Mouse (Mus musculus): ENCODE results near the gene Zcrb1. TPM values are rescaled to one million over a fixed set of nuclear protein-coding genes. Genes with fewer than 3 reads are reported as not detected.
"Not testable (repeated sequence)": the region's sequence is repeated elsewhere in the genome, so short reads cannot be mapped to it uniquely, and the experiment has no call there.

The Zcrb1 gene
- polyA plus RNA-seq, 1 experiment from 2014 or later = 118 TPM

DNA sequence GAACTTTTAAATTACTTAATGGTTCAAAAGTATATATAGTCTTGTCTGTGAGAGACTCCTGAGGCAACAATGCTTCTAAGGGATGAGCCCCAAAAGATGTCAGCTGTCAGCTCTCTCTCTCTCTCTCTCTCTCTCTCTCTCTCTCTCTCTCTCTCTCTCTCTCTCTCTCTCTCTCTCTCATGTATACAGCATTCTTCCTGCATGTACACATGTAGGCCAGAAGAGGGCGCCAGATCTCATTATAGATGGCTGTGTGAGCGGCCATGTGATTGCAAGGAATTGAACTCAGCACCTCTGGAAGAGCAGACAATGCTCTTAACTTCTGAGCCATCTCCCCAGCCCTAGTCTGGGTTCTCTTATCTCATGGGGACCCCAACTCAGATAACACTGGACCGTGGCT is 19.0 kb downstream of the Zcrb1 start:
- H3K36me3 ChIP-seq (ENCODE audit: insufficient read depth, low read length) = no peaks in the 10 kb centered on the region

DNA sequence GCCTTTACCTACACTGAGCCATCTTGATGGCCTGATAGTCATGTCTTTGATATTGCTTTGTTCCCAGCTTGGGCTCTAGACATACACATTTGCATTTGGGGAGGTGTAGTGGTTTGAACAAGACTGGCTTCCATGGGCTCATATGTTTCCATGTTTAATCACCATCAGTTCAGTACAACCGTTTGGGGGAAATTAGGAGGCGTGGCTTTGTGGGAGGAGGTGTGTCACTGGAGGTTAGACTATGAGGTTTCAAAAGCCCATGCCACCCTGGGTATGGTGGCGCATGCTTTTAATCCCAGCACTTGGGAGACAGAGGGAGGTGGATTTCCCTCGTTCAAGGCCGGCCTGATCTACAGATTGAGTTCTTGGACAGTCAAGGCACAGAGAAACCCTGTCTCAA is 22.4 kb downstream of the Zcrb1 start:
- Histone ChIP-seq H3K4me1 (ENCODE audit: insufficient read depth, low read depth, low read length) (no peaks in the 10 kb centered on the region), H3K9me3 (ENCODE audit: low read length) (no peaks in the 10 kb centered on the region), H3K36me3 (ENCODE audit: insufficient read depth, low read length) (no peaks in the 10 kb centered on the region), H3K27ac (ENCODE audit: low read length) (no peak overlapping the region), H3K9ac (replicated peaks; ENCODE audit: low read depth) (no peak overlapping the region), H3K27me3 (replicated peaks; ENCODE audit: insufficient read depth, low read length) (no peaks in the 10 kb centered on the region), H3K4me2 (replicated peaks; ENCODE audit: low read depth, low read length) (no peak overlapping the region), H3K4me3 (ENCODE audit: low read depth, low read length) (no peak overlapping the region)
- ATAC-seq = no peak
- WGBS = 84% methylated on average over 5 of the region's 5 CpGs
- no peak for DNase-seq (ENCODE audit: low spot score)
- TF ChIP-seq EP300 (IDR thresholded peaks at IDR 0.05) (no peak), CTCF (IDR thresholded peaks at IDR 0.05) (no peak)

More for the DNA sequence above, 19.0 kb downstream of the Zcrb1 start:
- Histone ChIP-seq H3K9me3 (ENCODE audit: low read length) (no peaks in the 10 kb centered on the region), H3K27ac (ENCODE audit: low read length) (no peak overlapping the region), H3K4me2 (replicated peaks; ENCODE audit: low read depth, low read length) (no peak overlapping the region), H3K4me1 (ENCODE audit: insufficient read depth, low read depth, low read length) (no peaks in the 10 kb centered on the region), H3K9ac (replicated peaks; ENCODE audit: low read depth) (no peak overlapping the region), H3K4me3 (ENCODE audit: low read depth, low read length) (no peak overlapping the region), H3K27me3 (replicated peaks; ENCODE audit: insufficient read depth, low read length) (no peaks in the 10 kb centered on the region)
- TF ChIP-seq EP300 (IDR thresholded peaks at IDR 0.05) (no peak), CTCF (IDR thresholded peaks at IDR 0.05) (peak; percentile 58)
- DNase-seq (ENCODE audit: low spot score) (no peak), ATAC-seq (no peak)
- 71% methylated on average over 3 of the region's 3 CpGs for WGBS

- H3K4me2 ChIP-seq (replicated peaks; ENCODE audit: low read depth, low read length); H3K9ac ChIP-seq (replicated peaks; ENCODE audit: low read depth); H3K27ac ChIP-seq (ENCODE audit: low read length); H3K4me1 ChIP-seq (ENCODE audit: insufficient read depth, low read depth, low read length); H3K4me3 ChIP-seq (ENCODE audit: low read depth, low read length); ATAC-seq; DNase-seq (ENCODE audit: low spot score); H3K9me3 ChIP-seq (ENCODE audit: low read length); H3K36me3 ChIP-seq (ENCODE audit: insufficient read depth, low read length); H3K27me3 ChIP-seq (replicated peaks; ENCODE audit: insufficient read depth, low read length): not testable (repeated sequence)
Measured at GRCm38 (mm10) chr15:93372525-93373119, 25.5 kb downstream of the Zcrb1 start.

GRCm38 (mm10) chr15:93371838-93372237 is 26.3 kb downstream of the Zcrb1 start:
- Histone ChIP-seq H3K4me2 (replicated peaks; ENCODE audit: low read depth, low read length) (no peak overlapping the region), H3K27me3 (replicated peaks; ENCODE audit: insufficient read depth, low read length) (no peaks in the 10 kb centered on the region), H3K4me1 (ENCODE audit: insufficient read depth, low read depth, low read length) (no peaks in the 10 kb centered on the region), H3K9ac (replicated peaks; ENCODE audit: low read depth) (no peak overlapping the region), H3K27ac (ENCODE audit: low read length) (no peak overlapping the region), H3K4me3 (ENCODE audit: low read depth, low read length) (no peak overlapping the region), H3K9me3 (ENCODE audit: low read length) (no peaks in the 10 kb centered on the region), H3K36me3 (ENCODE audit: insufficient read depth, low read length) (no peaks in the 10 kb centered on the region)
- TF ChIP-seq CTCF (IDR thresholded peaks at IDR 0.05) (peak; percentile 22; the same call in 1 of the 2 replicates), EP300 (IDR thresholded peaks at IDR 0.05) (no peak)
- no peak for DNase-seq (ENCODE audit: low spot score)
- ATAC-seq = no peak
- WGBS = 73% methylated on average over 2 of the region's 2 CpGs

DNA sequence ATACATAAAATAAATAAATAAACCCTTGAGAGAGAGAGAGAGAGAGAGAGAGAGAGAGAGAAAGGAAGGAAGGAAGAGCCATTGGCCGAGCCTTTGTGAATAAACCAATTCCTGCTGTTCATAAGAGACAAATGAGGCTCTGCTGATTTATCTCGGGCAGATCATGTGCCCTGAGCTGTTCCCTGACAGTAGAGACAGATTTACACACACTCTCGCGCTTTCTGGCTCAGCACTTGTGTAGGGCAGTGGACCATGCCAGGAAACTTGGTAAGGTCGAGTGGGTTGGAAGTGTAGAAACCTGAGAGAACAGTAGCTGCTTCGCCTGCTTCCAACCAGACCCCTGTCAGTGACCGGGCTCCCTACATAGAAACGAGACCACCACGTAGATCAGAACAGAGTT is 29.6 kb downstream of the Zcrb1 start:
- ATAC-seq (peak; percentile 38), DNase-seq (ENCODE audit: low spot score) (peak; percentile 24)

GRCm38 (mm10) chr15:93365561-93365960 is 32.6 kb downstream of the Zcrb1 start:
- Histone ChIP-seq H3K4me3 (ENCODE audit: low read depth, low read length) (no peak overlapping the region), H3K4me2 (replicated peaks; ENCODE audit: low read depth, low read length) (no peak overlapping the region), H3K27ac (ENCODE audit: low read length) (no peak overlapping the region), H3K9ac (replicated peaks; ENCODE audit: low read depth) (no peak overlapping the region), H3K27me3 (replicated peaks; ENCODE audit: insufficient read depth, low read length) (no peaks in the 10 kb centered on the region), H3K4me1 (ENCODE audit: insufficient read depth, low read depth, low read length) (no peaks in the 10 kb centered on the region), H3K9me3 (ENCODE audit: low read length) (no peaks in the 10 kb centered on the region), H3K36me3 (ENCODE audit: insufficient read depth, low read length) (no peaks in the 10 kb centered on the region)
- DNase-seq (ENCODE audit: low spot score) (no peak), ATAC-seq (no peak)
- WGBS = 71% methylated on average over 6 of the region's 6 CpGs
- no peak for TF ChIP-seq EP300 (IDR thresholded peaks at IDR 0.05)
- TF ChIP-seq CTCF (IDR thresholded peaks at IDR 0.05) = no peak

More for the DNA sequence above, 29.6 kb downstream of the Zcrb1 start:
- no peaks in the 10 kb centered on the region for H3K4me1 ChIP-seq (ENCODE audit: insufficient read depth, low read depth, low read length)
- H3K4me3 ChIP-seq (ENCODE audit: low read depth, low read length) = no peak overlapping the region
- no peak overlapping the region for H3K9ac ChIP-seq (replicated peaks; ENCODE audit: low read depth)
- H3K27me3 ChIP-seq (replicated peaks; ENCODE audit: insufficient read depth, low read length) = no peaks in the 10 kb centered on the region
- no peak overlapping the region for H3K4me2 ChIP-seq (replicated peaks; ENCODE audit: low read depth, low read length)
- 35% methylated on average over 9 of the region's 9 CpGs for WGBS
- TF ChIP-seq EP300 (IDR thresholded peaks at IDR 0.05) (no peak), CTCF (IDR thresholded peaks at IDR 0.05) (no peak)
- no peak overlapping the region for H3K27ac ChIP-seq (ENCODE audit: low read length)
- H3K9me3 ChIP-seq (ENCODE audit: low read length) = no peaks in the 10 kb centered on the region
- H3K36me3 ChIP-seq (ENCODE audit: insufficient read depth, low read length) = no peaks in the 10 kb centered on the region
